In genomic region chr9:27310005-27310404, GRCm38 (mm10) we compare ENCODE assay signal across 22 mouse cellular contexts. TPM values are rescaled to one million over a fixed set of nuclear protein-coding genes. Genes with fewer than 3 reads are reported as not detected.
DNase-seq lines count a peak whose midpoint lies in the region; ATAC-seq lines count a peak whose summit lies in the region.
"Had no signal": no experiment of that assay in that cellular context is flagged by ENCODE, and none has a peak within 500 bp of the region (broad histone marks: within the 10 kb centered on the region; RNA-seq: fewer than 3 reads in every experiment).

No protein-coding gene starts in this region.

- no peak overlapping the region for H3K4me2 ChIP-seq in hindbrain, embryonic 13.5 days
- H3K4me2 ChIP-seq in hindbrain, embryonic 16.5 days (ENCODE audit: low read length): no peak overlapping the region
- H3K4me2 ChIP-seq: embryonic facial prominence, embryonic 13.5 days; forebrain, embryonic 13.5 days; hindbrain, embryonic 15.5 days; kidney, embryonic 15.5 days had no signal

- H3K4me1 ChIP-seq in hindbrain, embryonic 13.5 days (replicated peaks): peaks cover 51% of the 10 kb centered on the region
- H3K4me1 ChIP-seq in hindbrain, embryonic 16.5 days (ENCODE audit: control insufficient read depth, insufficient read depth, low read depth, low read length): peaks cover 32% of the 10 kb centered on the region
- H3K4me1 ChIP-seq: kidney, embryonic 15.5 days had no signal

- no peak overlapping the region for H3K4me3 ChIP-seq in hindbrain, embryonic 13.5 days
- H3K4me3 ChIP-seq in hindbrain, embryonic 16.5 days (ENCODE audit: low read length): no peak overlapping the region
- H3K4me3 ChIP-seq: embryonic facial prominence, embryonic 13.5 days; forebrain, embryonic 13.5 days; heart, embryonic 10.5 days; hindbrain, embryonic 15.5 days; kidney, embryonic 15.5 days had no signal

- 64% methylated on average over 4 of the region's 4 CpGs for WGBS in hindbrain, embryonic 13.5 days
- whole genome bisulfite sequencing in hindbrain, embryonic 16.5 days: 46% methylated on average over 4 of the region's 4 CpGs

- H3K9me3 ChIP-seq in hindbrain, embryonic 13.5 days: no peaks in the 10 kb centered on the region
- no peaks in the 10 kb centered on the region for H3K9me3 ChIP-seq in hindbrain, embryonic 16.5 days (ENCODE audit: control insufficient read depth, low read length)
- H3K9me3 ChIP-seq: embryonic facial prominence, embryonic 13.5 days; forebrain, embryonic 13.5 days; heart, embryonic 10.5 days; hindbrain, embryonic 15.5 days; kidney, embryonic 15.5 days had no signal

- no peak for ATAC-seq in hindbrain, embryonic 13.5 days (ENCODE audit: low FRiP score)
- no peak for ATAC-seq in hindbrain, embryonic 16.5 days
- ATAC-seq: activated CD4-positive, CD25-positive, alpha-beta regulatory T cell, adult 4 months; forebrain, embryonic 13.5 days; inflammation-experienced regulatory T-cells, adult 6 months had no signal

- DNase-seq in cerebellum, adult 9-11 months: peak; percentile 52
- no peak for DNase-seq in cerebellum, adult 8-10 months
- DNase-seq in Muller cell, postnatal 12 days (ENCODE audit: inconsistent ontology term): peak; percentile 72
- DNase-seq in fibroblast of lung, adult 2 months (ENCODE audit: low read depth): peak; percentile 21
- no peak for DNase-seq in left cerebral cortex, adult 11 months (ENCODE audit: low spot score)
- DNase-seq: adrenal gland, postnatal 14 days; cerebellum, adult 9-10 months; gastrocnemius, postnatal 10 days; heart, adult 18-20 months; heart, postnatal 10 days; heart, postnatal 4 days; kidney, adult 2 months; kidney, postnatal 14 days had no signal

- peaks cover 17% of the 10 kb centered on the region for H3K36me3 ChIP-seq in hindbrain, embryonic 13.5 days
- peaks cover 4% of the 10 kb centered on the region; the same call in 1 of the 2 replicates for H3K36me3 ChIP-seq in hindbrain, embryonic 16.5 days (ENCODE audit: control insufficient read depth, insufficient read depth, low read length)
- H3K36me3 ChIP-seq: embryonic facial prominence, embryonic 13.5 days; heart, embryonic 10.5 days; kidney, embryonic 15.5 days had no signal

- 0 out of 2 replicates have a peak, but pooled peaks cover under 1% of the 10 kb centered on the region for H3K27me3 ChIP-seq in hindbrain, embryonic 13.5 days
- H3K27me3 ChIP-seq in hindbrain, embryonic 16.5 days (replicated peaks; ENCODE audit: control insufficient read depth, insufficient read depth, low read length): no peaks in the 10 kb centered on the region
- H3K27me3 ChIP-seq: forebrain, embryonic 13.5 days; hindbrain, embryonic 15.5 days; kidney, embryonic 15.5 days had no signal

- no peak overlapping the region; the same call in 1 of the 2 replicates for H3K9ac ChIP-seq in hindbrain, embryonic 13.5 days
- no peak overlapping the region for H3K9ac ChIP-seq in hindbrain, embryonic 16.5 days (ENCODE audit: low read depth, low read length)
- H3K9ac ChIP-seq: embryonic facial prominence, embryonic 13.5 days; forebrain, embryonic 13.5 days; hindbrain, embryonic 15.5 days; kidney, embryonic 15.5 days had no signal

- H3K27ac ChIP-seq in hindbrain, embryonic 13.5 days: peak overlapping the region; percentile 58; the same call in 1 of the 2 replicates
- H3K27ac ChIP-seq in hindbrain, embryonic 16.5 days (ENCODE audit: low read depth, low read length): no peak overlapping the region
- H3K27ac ChIP-seq: embryonic facial prominence, embryonic 13.5 days; forebrain, embryonic 13.5 days; heart, embryonic 10.5 days; kidney, embryonic 15.5 days had no signal

RNA-seq across cellular contexts. Expression of gene Igsf9b, which starts 11.0 kb away (rescaled TPM):
- 14.7 and 15.6 TPM in 2 replicates for polyA plus RNA-seq in hindbrain, embryonic 13.5 days (2015; fragmentation: Nextera tagmentation; extraction: Ambion mirVana)
- 25.6 and 26.8 TPM in 2 replicates for polyA plus RNA-seq in hindbrain, embryonic 16.5 days (2015; fragmentation: Nextera tagmentation; extraction: Ambion mirVana)

Comparison
In these comparisons a context has a peak if more than half of its experiments do, and no peak if none do; other contexts are left out.
1. DNase-seq: peak in cerebellum, adult 9-11 months (single experiment), Muller cell, postnatal 12 days (single experiment) and fibroblast of lung, adult 2 months (single experiment); none in cerebellum, adult 8-10 months (single experiment) and left cerebral cortex, adult 11 months (single experiment).